Mouse (Mus musculus): ENCODE data around the gene A1bg.

A1bg gene

DNA sequence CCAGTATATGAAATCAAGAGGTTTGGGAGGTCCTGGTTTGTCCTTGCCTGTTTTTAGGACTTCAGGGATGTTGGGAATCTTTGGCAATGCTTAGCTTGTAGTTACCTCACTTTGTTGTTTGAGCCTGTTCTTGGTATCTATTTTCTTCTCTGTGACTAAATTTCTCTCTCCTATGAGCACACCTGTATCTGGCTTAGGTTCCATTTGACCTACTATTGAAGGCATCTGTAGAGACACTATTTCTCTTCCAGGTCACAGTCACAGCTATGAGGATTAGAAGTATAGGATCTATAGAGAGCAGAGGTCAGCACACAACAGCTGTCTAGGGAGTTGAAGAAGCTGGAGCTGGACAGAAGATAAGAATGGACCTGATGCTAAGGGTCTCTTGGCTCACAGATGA lies at the start of gene A1bg:
Gene A1bg (minus strand): TSS at position 101 of the 400 bp plus-strand sequence.
- DNase-seq (ENCODE audit: low read depth in 1 of 2, low spot score in 2 of 2), result no peak

DNA sequence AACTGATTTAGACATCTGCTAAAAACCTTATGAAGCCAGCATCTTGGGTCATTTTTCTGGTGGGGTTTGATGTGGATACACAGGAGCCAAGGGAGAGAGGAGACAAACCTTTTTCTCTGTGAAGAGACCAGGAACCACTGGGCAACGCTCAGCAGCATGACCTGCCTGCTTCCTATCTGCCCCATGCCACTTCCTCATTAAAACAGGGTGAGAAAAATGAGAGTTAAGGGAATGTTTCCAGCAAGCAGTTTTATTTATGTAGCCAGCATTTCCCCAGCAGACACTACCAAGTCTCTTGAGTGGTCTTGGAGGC lies 45.7 kb upstream of the A1bg start:
- no peak for DNase-seq (ENCODE audit: low read depth in 1 of 2, low spot score in 2 of 2)

DNA sequence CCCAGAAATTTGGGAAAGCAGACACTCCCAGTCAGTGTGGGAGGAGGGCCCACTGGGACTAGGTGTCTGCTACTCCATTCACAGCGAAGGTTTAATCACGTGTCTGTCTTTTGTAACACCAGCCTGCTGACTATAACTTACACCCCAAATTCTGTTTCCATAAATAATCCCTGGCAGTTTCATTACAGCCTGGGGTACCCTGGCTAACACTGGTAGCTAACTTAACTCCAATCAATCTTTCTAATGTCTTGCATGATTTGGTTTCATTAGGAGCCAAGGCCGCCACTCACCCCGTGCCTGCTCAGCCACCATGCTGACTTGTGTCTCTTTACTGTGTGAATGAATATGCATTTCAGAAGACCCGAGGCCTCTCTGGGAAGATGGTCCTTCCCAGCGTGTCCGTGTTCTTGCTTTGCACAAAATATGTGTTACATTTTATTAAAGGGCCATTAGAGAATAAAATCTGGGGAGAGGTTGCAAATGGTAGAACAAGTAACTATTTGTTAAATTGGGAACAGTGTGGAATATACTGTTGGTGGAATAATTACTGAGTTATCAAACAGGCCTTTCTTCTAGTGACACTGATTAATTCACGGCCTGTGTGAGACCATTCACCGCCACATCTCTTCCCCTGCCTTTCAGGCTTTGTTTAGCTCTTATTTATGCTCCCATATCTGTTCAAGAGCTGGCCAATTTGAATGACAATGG lies 45.2 kb upstream of the A1bg start:
- no peak for DNase-seq (ENCODE audit: low read depth in 1 of 2, low spot score in 2 of 2)

GRCm38 (mm10) chr15:60925686-60926085 lies 2.9 kb upstream of the A1bg start:
- no peak for DNase-seq (ENCODE audit: low read depth in 1 of 2, low spot score in 2 of 2)

- DNase-seq (ENCODE audit: low read depth in 1 of 2, low spot score in 2 of 2), result no peak
These were observed 18.8 kb downstream of the A1bg start for GRCm38 (mm10) chr15:60903763-60904697.

DNA sequence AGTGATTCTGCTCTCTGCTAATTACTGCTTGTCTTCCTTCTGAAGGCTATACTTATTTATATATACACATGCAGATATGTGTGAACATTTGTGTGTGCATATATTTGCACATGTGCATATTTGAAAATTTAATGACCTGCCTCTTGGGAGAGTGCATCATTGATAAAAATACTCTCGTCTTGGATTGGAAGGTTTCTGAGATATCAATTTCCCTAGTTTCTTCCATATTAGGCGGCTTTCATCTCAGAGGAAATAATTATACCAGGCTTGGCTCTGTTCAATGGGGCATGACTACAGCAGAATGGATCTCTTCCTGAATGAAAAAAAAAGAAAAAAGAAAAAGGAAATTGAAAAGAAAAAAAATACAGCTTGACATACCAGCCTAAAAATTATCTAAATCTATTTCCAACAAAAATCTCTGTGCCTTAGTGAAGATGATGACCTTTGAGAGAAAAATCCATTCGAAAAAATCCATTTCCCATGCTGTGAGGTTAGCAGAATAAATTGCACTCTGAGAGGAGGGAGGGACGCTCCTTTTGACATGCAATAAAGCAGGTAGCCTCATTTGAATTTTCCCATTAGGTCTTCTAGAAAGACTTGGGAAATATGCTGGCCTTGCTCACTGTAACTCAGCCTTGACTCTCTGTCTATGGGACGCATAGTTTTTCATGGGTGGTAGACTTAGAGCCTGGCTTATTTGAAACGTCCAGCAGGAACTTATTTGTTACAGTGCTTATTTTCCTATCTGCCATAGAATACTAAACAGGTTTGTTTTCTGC lies 24.4 kb downstream of the A1bg start:
- DNase-seq (ENCODE audit: low read depth in 1 of 2, low spot score in 2 of 2), result no peak

DNA sequence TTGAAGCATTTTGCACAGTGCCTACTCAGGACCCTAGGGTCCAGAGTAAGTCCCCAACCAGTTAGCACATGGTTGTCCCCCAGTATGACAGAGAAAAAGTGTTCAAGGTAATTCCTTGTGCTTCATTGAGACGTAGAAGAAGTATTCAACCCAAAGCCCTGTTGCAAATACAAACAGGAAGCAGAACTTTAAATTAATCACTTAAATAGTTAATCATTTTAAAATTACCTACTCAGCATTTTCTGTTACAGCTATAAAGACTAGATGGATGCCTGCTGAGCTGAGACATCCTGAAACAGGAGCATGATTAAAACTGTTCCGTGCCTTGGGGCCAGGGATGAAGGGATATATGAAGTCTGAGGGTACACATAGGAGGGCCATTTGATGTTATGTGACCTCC lies 26.8 kb downstream of the A1bg start:
- DNase-seq (ENCODE audit: low read depth in 1 of 2, low spot score in 2 of 2), result no peak

- DNase-seq (ENCODE audit: low read depth in 1 of 2, low spot score in 2 of 2), result no peak
These were observed 29.8 kb downstream of the A1bg start for GRCm38 (mm10) chr15:60892976-60893463.

DNA sequence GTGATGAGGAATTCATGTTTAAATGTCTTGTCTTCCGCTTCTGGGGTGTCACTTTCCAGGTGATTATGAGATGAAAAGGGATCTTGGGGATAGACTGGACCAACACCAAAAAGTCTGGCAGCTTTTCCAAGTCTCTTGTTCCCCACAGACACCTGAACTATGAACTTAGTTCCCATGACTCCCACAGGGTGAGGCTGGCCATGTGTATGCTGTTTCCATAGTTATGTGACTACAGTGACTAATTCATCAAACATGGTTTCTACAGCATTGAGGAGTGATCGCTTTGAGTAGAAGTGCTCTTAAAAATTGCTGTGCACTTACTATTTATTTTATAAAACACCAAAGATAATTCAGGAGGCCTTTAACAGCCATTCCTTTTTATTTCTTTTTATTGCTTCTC lies 34.1 kb downstream of the A1bg start:
- no peak for DNase-seq (ENCODE audit: low read depth in 1 of 2, low spot score in 2 of 2)

GRCm38 (mm10) chr15:60875721-60876120 lies 47.1 kb downstream of the A1bg start:
- DNase-seq (ENCODE audit: low read depth in 1 of 2, low spot score in 2 of 2), result no peak

GRCm38 (mm10) chr15:60862417-60862816 lies 60.4 kb downstream of the A1bg start:
- no peak for DNase-seq (ENCODE audit: low read depth in 1 of 2, low spot score in 2 of 2)

DNA sequence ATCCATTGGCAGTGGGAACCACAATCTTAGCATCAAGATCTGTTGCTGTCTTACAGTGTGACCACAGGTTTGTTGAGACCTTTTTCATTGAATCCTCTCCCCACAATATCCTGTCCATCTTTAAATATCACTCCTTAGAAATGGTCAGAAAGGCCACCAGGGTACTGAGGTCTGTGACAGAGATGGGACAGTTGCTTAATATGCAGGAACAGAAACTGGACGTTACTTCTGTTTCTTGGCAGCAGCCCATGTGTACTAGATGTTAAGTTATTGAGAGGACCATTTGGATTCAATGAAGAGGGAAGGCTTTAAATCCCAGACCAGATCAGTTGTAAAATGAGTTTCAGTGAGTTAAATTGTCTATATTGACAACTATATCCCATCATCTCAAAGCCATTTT lies 67.7 kb downstream of the A1bg start:
- no peak for DNase-seq (ENCODE audit: low read depth in 1 of 2, low spot score in 2 of 2)

GRCm38 (mm10) chr15:60854151-60854550 lies 68.7 kb downstream of the A1bg start:
- DNase-seq (ENCODE audit: low read depth in 1 of 2, low spot score in 2 of 2), result no peak

GRCm38 (mm10) chr15:60853231-60853999 lies 69.4 kb downstream of the A1bg start, which contains the start of gene Fam84b:
TSS of gene Fam84b (minus strand) at chr15:60853778.
- no peak for DNase-seq (ENCODE audit: low read depth in 1 of 2, low spot score in 2 of 2)

GRCm38 (mm10) chr15:60848630-60849029 lies 74.2 kb downstream of the A1bg start:
- no peak for DNase-seq (ENCODE audit: low read depth in 1 of 2, low spot score in 2 of 2)

Data from monocyte, adult 2 months (primary cell).